Mouse (Mus musculus) ES-E14 (cell line): ENCODE data around the gene Naa16.

Experiments
- CHD2 ChIP-seq: IDR thresholded peaks from 2 replicates; pipeline ENCODE4 v1.6.1; 2014; ENCODE audit warnings: mild to moderate bottlenecking, low read depth, low read length, inconsistent platforms
- ZNF384 ChIP-seq: IDR thresholded peaks from 2 replicates; pipeline ENCODE4 v1.6.1; 2012; ENCODE audit warnings: low read depth, low read length, inconsistent platforms

DNA sequence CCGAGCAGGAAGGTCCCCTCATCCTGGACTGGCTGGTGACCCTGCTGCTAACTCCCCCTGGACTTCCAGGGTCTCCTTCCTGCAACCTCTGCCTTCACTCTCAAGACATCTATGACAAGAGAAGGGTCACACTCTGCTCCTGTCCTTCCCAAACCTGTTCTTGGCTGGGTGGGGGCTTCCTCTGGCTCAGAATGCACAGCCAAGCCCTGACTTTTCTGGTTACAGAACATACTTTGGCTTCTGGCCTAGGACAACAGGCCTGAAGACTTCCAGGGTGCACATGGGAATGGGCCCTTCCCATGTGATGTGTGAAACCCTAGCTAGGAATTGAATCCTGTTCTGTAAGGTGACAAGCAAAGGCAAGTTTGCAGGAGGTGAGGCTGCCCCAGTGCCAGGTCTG, 111.1 kb downstream of the Naa16 start:
- no peak for TF ChIP-seq CHD2
- no peak for TF ChIP-seq ZNF384
